Mouse (Mus musculus): ENCODE results near the gene Map3k10.

GRCm38 (mm10) chr7:27634691-27635090, 39.7 kb downstream of the Map3k10 start:
- TF ChIP-seq POLR2AphosphoS2 (IDR thresholded peaks at IDR 0.05; ENCODE audit: insufficient read length, low read depth) (no peak), SRF (IDR thresholded peaks at IDR 0.05; ENCODE audit: control insufficient read depth, insufficient read length, low read depth) (no peak), POLR2A (IDR thresholded peaks at IDR 0.05; ENCODE audit: insufficient read length, low read depth) (no peak), MYOG (IDR thresholded peaks at IDR 0.05; ENCODE audit: control insufficient read depth in 1 of 3, insufficient read depth in 1 of 3, insufficient read length in 2 of 3, low read depth in 2 of 3) (no peak), MYOD1 (IDR thresholded peaks at IDR 0.05; ENCODE audit: control insufficient read depth in 1 of 3, insufficient read length in 2 of 3, low read depth in 2 of 3) (no peak), MAX (IDR thresholded peaks at IDR 0.05; ENCODE audit: low read depth) (no peak), E2F4 (IDR thresholded peaks at IDR 0.05; ENCODE audit: insufficient read depth) (no peak), TCF12 (IDR thresholded peaks at IDR 0.05; ENCODE audit: insufficient read depth, poor library complexity, severe bottlenecking) (no peak), USF1 (IDR thresholded peaks at IDR 0.05; ENCODE audit: low read depth) (no peak)
